Mouse (Mus musculus): ENCODE results near the gene BC049352.

DNA sequence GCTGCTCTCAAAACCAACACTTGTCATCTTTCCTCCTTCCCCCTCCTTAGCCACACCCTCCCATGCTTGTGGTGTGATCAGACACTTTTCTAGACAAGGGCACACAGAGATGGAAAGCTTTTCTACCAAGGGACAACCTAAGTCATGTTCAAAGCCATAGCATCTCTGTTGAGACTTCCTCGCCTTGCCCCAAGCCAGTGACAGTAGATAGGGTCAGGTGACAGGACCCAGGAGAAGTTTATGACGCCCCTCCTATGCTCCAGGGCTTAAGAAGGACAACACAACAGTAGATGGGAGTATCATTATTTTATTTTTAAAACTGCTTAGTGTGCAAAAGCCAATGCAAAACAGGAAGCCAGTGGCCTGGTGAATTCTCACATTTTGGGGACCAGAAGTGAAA is 65.7 kb downstream of the BC049352 start:
- TF ChIP-seq CTCF (IDR thresholded peaks at IDR 0.05; ENCODE audit: low read depth) (no peak), EP300 (IDR thresholded peaks at IDR 0.05; ENCODE audit: low read depth) (no peak)
